Mouse (Mus musculus): ENCODE data around the gene Hpcal1.

The Hpcal1 gene

DNA sequence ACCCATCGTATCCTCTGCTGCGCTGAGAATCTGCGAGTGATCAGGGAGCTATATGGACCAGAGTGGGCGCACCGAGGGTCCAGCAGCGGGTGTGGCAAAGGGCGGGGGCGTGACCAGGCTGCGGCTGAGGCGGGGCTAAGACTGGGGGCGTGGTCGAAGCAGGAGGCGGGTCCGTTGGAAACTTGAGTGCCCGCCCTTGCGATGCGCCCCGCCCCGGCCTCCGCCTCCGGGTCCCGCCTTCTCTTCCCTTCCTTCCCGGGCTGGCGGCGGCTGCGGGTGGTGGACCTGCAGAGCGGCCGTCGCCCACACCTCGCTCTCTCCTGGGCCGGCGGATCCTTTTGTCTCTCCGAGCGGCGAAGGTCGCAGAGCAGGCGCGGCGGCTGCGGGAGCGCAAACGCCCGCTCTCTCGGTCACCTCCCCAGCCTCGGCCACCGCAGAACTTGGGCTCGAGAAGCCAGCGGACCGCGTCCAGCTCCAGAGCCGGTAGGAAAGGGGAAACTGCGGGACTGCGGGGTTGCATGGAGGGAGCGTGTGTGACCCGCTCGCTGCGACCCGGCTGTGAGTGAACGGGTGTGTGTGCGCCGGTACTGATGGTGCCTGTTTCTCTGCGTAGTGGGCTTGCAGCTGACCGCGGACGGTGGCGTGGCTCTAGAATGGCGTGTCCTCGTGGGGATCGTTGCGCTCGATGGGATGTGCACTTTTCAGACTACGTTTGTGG, at the start of gene Hpcal1:
TSS of gene Hpcal1 (plus strand) at position 293 of the 718 bp plus-strand sequence.
- peak; percentile 99 for DNase-seq

DNA sequence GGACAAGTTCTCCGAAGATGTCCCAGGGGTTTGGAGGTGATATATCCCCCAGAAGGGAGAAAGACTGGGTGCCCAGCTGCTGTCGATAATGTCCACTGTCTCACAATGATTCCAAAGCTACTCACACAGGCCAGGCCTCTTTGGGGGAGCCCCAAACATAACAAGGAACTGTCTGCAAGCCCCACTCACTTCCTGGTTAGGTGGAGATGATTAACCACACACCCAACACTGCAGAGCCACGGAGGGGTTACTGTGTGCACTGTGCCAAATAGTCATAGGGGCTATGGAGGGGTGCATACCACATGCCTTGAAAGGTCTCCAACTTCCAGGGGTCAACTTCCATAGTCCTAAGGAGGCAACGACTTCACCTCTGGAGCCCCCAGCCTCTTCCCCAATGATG, 49.4 kb upstream of the Hpcal1 start:
- DNase-seq = no peak

DNA sequence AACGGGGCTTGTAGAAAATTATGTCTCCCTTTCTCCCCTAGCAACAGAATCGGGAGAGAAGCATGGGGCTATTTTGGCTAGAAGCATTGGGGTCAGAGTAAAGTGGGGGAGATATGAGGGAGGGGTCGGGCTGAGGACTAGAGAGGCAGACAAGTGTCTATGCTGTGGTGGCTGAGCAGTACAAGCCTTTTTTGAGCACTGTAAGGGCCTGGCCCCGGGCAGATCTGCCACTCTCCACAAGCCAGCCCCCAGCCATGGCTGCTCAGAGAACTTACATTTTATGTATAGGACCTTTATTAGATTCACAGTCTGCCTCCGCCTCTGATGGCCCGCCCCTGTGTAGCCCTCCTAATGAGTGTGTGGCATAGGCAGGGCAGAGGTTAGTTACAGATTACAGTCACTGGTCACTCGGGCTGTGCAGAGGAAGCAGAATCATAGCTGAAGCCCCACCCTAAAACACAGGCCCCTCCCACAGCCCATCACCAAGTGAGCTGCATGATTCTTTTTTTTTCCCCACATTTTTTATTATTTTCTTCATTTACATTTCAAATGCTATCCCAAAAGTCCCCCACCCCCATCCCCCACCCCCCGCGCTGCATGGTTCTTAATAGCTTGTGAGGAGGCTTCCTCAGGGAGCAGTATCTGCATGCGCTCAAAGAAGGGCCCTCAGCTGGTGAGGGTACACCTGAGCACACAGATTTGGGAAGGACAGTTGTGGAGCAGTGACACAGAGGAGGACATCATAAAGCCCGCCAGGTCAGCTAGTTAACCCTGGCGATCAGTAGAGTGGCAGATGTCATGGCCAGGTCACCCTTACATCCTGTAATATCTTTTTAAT, 46.1 kb upstream of the Hpcal1 start:
- no peak for DNase-seq

DNA sequence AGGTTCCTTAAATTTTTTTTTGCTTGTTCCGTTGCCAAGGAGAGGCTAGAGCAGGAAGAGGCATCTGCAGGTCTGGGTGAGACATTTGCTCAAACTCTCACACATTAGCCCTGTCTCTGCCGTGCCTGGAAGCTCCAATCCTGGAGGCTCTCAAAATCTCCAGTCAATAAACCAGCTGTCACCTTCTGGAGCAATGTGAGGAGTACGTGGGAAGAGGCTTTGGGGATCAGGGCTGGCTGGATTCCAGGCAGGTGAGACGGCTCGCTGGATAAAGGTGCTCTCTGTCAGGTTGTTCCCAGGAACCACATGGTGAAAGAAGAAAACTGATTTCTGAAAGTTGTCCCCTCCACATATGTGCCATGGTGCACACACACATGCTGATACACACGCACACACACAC, 44.2 kb upstream of the Hpcal1 start:
- DNase-seq = no peak

DNA sequence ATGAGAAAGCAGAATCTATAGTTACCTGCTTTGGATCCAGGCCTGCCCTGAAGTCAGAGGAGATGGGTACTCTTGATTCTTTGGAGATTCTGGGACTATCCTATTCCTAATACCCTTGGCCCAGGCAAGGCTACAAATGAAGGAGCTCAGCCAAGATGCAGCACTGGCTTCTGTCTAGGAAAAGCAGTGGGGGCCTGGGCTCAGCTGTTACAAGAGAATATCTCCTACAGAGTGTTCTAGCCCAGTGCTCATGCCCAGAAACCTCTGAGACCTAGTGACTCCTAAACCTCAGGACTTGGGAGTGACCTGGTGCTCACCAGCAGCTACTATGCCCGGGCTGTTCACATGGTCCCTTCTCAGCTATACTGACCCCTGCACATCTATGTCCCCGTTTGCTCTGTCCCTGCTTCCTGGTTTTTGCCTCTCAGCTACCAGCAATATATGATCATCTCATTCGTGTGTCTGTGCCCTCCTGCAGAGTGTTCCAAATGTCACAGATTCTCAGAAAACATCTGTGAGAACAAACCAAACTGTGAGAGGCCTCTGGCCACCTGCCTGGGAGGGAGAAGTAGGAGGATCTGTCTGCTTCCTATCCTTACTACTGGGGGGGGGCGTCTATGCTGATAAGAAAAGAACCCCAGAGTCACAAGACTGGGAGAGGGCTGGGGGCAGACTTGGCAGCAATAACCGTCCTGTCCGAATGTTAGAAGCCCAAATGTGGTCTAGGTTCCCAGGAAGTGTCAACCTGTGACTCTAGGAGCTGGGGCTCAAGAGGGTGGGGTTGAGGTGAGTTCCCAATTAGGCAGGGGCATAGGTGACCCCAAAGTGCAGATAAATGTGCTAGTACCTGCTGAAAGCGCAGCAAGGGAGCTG, 39.2 kb upstream of the Hpcal1 start:
- DNase-seq = no peak

DNA sequence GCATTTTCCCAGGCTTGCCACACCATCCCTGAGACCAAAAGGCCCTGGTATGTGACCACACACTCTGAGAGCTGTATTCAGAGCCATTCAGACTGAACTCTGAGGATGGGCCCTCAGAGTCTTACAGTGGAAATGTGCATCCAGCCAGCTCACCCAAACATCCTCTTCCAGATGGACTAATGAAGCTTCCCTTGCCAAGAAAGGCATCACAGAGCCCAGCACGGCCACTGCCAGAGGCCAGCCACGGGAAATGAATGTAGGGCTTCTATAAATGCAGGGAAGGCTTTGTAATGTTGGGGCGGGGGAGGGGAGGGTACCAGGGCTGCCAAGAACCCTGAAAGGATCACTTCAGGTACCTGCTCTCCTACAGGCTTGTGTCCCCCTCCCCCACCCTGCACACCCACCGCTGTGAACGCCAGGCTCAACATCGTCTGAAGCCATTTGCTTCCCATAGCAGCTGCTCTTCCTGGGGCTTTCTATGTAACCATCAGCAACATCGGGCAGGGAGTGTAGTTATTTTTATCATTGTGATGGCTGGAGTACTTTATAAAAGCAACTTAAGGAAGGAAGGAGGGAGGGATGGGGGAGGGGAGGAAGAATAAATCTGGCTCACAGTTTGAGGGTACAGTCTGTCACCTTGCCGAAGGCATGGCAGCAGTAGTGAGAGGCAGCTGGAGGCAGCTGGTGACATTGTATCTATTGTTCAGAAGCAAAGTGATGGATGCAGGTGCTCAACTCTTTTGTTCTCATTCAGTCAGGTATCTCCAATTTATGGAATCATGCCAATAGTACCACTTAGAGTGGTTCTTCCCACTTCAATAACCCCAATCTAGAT, 38.2 kb upstream of the Hpcal1 start:
- DNase-seq = no peak

DNA sequence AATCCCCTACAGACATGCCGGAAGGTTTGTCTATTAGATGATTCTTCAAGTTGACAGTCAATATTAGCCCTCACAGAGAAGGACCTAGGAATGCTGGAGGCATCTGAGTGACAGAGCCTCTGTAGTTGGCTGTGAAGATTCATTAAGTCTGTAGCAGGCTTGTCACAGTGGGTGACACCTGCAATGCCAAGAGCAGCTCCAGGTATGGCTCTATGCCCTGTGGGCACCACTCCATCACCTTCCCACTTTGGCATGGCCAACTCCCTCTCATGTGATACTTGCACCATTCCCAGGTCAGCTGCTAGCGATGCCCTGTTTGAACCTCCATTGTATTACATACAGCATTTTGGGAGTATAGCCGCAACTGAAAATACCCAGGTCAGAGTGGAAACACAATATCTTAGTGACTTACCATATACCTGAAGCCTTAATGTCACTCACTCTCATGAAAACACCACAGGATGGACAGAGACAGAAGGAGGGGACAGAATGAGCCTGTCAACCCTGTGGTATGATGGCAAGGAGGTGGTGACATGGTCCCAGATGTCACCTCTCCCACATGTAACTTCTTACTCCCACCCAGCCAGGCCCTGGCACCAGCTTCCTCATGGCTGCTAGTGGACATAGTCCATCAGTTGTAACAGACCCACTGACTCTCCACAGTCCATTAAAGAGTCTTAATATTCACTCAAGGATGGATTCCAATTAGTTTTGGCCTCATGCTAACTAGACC, 37.4 kb upstream of the Hpcal1 start:
- DNase-seq = no peak

DNA sequence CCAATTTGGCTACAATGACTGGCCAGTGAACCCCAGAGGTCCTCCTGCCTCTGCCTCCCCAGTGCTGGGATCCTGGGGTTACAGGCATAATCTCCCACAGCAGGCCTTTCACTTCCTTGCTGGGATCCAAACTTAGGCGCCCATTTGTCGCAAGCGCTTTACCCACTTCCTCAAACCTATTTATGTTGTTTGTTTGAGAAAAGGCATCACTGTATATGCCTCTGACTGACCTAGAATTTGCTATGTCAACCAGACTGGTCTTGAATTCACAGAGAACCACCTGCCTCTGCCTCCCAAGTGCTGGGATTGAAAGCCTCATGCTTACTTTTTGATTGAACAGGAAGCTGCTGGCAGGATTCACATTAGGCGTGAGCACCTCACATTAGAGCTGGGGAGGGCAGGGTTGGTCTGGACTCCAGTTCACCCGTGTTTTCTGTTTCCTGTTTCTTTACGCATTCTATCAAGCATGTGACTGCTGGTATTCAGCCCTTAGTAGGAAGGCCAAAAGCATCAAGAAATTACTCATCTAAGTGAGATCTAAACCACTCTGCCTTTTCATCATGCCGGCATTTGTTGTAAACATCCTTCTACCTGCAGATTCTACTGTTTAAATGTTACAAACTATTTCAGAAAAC, 33.0 kb upstream of the Hpcal1 start:
- no peak for DNase-seq

DNA sequence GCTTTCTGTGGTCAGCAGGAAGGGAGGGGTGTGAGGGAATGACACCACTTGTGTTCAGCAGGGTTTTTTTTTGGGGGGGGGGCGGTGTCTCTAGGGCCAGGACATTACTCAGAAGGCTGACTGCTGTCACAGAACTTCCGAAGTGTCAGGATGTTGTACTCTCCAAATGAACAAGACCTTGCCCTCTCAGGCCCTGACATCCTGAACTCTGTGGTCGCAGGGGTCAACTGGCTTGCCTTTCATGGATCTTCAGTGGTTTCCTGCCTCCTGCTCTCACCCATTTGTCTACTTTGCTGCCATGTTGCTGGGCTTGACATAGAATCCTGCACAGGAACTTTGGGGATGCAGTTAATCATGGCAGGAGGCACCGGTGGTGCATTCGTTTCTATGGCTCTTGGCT, 32.1 kb upstream of the Hpcal1 start:
- peak; percentile 41 to 49 for DNase-seq

DNA sequence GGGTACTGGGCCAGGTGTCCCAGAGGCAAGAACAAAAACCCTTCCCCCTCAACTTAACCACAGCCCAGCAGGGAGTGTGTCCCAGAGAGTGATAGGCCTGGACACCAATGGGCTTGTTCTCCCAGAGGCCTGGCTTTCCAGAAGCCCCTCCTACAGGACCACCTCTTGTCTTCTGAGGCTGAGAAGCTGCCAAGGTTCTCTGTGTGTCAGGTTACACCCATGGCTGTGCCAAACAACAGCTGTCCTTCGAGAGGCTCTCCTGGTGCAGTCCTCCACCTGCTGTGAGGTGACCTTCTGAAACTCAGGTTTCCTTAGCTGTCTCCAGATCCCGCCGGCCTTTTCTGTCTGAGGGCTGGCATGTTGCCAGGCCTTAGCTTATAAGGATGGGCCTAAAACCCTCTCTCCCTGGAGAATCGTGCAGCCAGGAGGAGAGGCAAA, 29.2 kb upstream of the Hpcal1 start:
- peak; percentile 51 to 64 for DNase-seq

DNA sequence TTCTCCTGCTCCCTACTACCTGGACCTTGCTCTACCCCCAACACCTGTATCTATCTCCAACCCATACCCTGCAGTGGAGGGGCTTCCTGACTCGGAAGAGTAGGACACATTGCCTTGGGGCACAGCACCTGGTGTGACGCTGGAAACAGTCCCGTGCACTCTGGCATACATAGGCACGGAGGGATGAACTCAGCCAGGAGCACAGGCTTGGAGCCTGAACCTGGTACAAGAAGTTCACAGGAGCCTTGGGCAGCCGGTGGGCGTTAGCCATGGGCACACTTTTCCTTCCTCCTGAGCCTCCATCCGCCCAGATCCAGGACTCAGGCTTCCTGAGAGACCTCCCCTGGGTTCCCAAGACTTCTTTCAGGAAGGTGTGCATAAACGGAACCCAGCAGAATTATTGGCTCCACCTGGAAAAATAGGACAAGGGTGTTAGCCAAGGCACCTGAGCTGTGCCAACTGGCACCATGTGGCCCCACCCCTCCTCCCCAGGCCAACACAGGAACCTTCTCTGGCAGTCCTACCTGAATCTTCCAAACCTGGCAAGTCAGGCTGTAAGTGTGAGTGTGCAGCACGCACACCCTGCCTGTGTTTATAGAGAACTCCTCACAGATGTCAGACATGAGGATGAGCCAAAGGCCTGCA, 26.5 kb upstream of the Hpcal1 start:
- no peak for DNase-seq

DNA sequence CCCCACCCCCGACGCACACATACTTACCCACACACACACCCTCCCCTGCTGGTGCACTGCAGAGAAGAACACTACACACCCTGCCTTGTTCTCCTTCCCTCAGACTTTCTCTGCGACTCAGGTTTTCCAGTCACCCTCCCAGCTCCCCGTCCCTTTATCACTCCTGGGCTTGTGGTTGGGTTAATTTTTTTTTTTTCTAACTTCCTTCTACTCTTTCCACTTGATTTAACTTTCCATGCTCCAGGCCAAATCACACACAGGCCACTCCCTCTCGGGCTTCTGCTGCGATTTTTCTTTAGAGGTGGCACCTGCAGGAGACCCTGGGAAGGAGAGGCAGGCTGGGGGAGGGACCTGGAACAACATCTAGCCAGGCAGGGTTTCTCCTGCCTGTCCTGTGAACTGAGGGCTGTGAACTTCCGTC, 24.7 kb upstream of the Hpcal1 start:
- peak; percentile 51 to 70 for DNase-seq

DNA sequence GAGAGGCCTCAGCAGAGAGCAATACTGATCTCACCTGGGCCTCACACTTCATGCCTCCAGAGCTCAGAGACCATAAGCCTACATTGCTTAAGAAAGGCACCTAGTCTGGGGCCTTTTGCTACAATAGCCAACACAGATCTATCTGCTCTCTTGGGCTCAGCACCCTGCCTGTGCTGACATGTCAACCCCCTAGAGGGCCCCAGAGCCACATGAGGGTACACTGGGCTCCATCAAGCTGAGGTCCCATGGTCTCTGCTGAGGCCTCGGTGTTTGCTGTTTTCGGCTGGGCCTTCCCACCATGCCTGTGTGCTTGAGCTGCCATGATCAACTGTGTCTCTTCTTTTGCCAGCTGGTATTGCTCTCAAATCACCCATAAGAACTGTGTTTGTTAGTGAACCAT, 24.0 kb upstream of the Hpcal1 start:
- peak; percentile 44 to 64 for DNase-seq

DNA sequence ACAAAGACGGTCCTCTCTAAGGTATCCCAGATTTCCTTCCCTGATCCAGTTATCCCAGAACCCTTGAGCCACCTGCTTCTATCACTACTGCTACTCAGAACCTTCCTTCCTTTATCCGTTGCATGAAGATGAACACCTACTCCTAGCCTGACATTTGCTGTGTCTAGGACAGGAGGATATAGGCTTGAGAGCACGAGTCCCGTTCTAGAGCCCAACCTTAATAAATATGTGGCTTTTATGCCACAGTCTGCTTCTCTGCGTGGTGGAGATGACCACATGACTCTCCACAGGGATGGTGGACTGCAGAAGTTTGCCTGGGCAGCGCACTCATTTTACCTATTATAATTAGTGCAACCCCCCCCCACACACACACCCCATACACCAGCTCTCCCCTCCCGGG, 16.9 kb upstream of the Hpcal1 start:
- no peak for DNase-seq

DNA sequence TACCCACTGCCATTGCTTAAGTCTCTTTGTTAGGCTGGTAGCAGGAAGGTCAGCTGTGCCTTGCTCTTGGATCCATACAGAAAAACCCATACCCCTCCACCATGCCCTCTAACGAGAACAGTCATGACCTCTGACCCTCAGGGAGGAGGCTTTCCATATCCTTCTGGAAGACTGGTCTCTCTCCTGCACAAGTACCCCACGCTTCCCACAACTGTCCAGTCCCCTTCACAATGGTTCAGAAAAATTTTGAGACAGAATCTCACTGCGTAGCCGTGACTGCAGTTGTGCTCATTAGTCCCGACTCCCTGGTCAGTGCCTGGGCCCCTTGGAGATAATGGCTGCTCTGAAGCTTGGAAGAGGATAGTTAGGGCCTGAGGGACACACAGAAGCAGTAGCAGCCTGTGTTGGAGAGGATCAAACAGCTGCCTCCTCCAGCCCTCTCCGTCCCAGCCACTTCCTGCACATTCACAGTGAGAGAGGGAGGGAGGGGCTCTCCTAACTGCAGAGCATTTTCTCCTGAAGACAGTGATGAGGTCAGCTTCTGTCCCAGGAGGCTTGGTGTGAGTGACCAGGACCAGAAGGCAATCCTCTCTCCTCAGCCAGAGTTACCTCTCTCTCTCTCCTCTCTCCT, 16.4 kb upstream of the Hpcal1 start:
- DNase-seq = no peak

DNA sequence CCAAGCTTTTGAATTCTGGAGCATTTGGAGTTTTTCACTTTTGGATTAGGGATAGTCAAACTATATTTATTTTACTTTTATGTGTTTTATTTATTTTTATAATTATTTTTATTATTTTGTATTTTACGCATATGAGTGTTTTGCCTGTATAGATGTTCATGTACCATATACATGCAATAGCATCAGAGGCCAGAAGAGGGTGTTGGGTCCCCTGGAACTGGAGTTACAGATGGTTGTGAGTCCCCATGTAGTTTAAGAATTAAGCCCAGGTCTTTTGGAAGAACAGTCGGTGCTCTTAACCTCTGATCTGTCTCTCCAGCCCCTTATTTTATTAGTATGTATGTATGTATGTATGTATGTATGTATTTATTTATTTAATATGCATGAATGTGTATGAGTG, 12.9 kb upstream of the Hpcal1 start:
- DNase-seq = no peak

DNA sequence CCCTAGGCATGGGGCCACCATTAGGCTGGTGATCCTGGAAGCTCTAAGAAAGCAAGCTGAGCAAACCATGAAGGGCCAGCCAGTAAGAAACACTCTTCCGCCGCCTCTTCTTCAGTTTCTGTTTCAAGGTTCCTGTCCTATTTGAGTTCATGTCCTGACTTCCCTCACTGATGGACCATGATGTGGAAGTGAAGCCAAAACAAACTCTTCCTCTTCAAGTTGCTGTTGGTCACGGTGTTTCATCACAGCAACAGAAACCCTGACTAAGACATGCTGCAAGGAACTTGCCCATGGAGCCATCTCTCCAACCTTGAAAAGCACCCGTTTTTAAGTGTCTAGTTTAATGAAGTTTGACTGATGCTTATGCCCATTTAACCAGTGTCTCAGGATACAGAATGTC, 11.1 kb upstream of the Hpcal1 start:
- DNase-seq = no peak

DNA sequence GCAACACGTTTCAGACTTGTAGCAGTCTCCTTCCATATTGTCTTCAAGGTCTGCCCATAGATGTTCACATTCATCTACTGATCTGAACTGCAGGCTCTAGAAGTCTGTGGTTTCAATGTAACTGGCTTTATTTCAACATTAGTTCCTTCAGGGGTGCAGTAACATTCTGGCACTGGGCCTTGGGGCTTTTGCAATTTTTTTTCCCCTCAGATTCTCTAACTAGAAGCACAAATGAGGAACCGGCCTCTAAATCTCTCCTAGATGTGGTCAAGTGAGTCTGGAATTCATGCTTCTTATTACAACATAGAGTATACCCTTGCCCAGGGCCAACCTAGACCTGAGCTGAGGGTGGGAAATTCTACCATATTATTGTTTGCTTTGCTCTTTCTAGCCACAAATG, 8.5 kb upstream of the Hpcal1 start:
- no peak for DNase-seq

DNA sequence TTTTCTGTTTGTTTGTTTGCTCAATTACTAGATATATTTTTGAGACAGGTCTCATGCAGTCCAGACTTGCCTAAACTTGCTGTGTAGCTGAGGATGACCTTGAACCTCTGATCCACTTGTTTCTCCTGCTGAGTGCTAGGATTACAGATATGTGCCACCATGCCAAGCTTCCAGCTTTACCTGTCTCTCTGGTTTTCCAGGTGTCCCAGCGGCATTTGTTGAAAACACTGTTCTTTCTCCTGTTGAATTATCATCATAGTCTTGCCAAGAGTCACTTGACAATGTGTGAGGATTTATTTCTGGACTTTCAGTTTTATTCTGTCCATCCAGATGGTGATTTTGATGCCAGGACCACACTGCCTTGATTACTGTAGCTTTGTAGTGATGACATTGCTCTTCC, 6.3 kb upstream of the Hpcal1 start:
- DNase-seq = no peak

DNA sequence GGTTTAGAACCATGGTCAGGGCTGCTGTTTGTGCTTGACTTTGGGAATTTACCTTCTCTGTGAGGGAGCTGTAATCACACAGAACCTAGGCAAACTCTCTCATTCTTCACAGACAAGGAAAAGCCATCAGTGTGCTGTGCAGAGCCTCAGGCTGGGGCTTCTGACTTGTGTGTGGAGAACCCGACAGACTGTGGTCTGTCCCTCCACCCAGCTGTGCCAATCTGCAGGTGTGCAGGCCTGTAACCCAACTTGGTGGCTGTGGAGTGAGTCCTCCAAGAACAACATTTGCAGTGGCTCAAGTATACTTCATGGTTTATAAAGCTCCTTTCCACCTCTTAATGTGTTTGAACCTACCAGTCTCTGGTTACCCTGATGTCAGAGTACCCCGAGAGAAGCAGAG, 4.5 kb upstream of the Hpcal1 start:
- DNase-seq = no peak

Data from kidney, postnatal 4 days (tissue).